Mouse (Mus musculus): Measurements from ENCODE around the gene Myrf.

The Myrf gene

GRCm38 (mm10) chr19:10231871-10232270 is 8.7 kb downstream of the Myrf start:
- TF ChIP-seq GATA4 (IDR thresholded peaks at IDR 0.05; ENCODE audit: insufficient replicate concordance, low read length): no peak

GRCm38 (mm10) chr19:10231016-10231415 is 9.5 kb downstream of the Myrf start:
- no peak for TF ChIP-seq GATA4 (IDR thresholded peaks at IDR 0.05; ENCODE audit: insufficient replicate concordance, low read length)

- TF ChIP-seq GATA4 (IDR thresholded peaks at IDR 0.05; ENCODE audit: insufficient replicate concordance, low read length): no peak
Measured at GRCm38 (mm10) chr19:10225767-10226166, 14.8 kb downstream of the Myrf start.

- TF ChIP-seq GATA4 (IDR thresholded peaks at IDR 0.05; ENCODE audit: insufficient replicate concordance, low read length): no peak
Measured at GRCm38 (mm10) chr19:10224637-10225453, 15.7 kb downstream of the Myrf start.

DNA sequence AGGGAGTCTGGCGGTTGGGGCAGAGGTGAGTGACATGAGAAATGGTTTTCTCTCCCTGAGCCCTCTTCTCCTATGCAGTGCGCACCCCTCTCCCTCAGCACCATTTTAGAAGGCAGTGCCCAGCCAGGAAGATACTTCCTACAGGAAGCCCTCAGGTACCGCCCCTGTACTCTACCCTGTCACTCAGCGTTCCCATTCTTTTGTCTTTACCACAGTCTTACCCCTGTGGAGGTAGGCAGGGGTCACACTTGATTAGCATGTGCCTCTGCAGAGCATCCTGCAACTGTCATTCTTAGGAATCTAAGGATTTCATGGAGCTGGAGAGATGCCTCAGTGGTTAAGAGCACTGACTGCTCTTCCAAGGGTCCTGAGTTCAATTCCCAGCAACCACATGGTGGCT is 17.0 kb downstream of the Myrf start:
- no peak for TF ChIP-seq GATA4 (IDR thresholded peaks at IDR 0.05; ENCODE audit: insufficient replicate concordance, low read length)

GRCm38 (mm10) chr19:10222656-10223055 is 17.9 kb downstream of the Myrf start:
- TF ChIP-seq GATA4 (IDR thresholded peaks at IDR 0.05; ENCODE audit: insufficient replicate concordance, low read length): no peak

DNA sequence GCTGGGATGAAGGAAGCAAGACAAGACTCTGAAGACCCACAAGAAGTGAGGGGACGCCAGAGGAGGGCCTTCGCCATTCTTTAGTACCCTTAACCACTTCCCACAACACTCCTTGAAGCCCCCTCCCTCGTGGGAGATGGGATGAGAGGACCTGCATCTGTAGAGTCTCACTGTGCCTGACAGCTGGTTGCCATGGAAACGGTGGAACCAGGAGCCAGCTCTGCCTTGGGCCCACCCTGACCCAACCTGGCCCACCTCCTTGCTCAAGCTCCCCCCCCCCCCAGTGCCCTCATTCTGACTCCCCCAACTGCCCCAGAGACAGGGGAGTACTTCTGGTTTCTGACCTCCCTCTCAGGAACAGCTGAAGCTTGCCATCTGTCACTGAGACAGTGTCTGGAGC is 19.0 kb downstream of the Myrf start:
- TF ChIP-seq GATA4 (IDR thresholded peaks at IDR 0.05; ENCODE audit: insufficient replicate concordance, low read length): no peak

DNA sequence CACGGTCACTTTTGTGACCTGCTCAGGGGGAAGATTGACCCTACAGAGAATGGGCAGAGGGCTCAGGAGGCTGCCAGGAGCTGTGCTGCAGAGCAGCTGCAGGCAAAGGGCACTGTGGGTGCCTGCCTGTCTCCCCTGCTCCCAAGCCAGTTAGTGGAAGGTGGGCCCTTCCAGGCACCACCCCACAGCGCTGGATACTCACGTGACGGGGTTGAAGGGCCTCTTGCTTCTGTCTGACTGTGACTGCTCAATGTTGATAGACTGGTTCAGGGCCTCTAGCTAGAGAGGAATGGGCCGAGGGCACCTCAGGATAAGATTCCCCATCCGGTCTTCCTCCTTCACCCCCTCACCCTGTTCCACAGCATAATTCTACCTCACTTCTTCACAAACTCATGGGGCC is 21.0 kb downstream of the Myrf start:
- no peak for TF ChIP-seq GATA4 (IDR thresholded peaks at IDR 0.05; ENCODE audit: insufficient replicate concordance, low read length)

- TF ChIP-seq GATA4 (IDR thresholded peaks at IDR 0.05; ENCODE audit: insufficient replicate concordance, low read length): no peak
Measured at GRCm38 (mm10) chr19:10219108-10219507, 21.4 kb downstream of the Myrf start.

DNA sequence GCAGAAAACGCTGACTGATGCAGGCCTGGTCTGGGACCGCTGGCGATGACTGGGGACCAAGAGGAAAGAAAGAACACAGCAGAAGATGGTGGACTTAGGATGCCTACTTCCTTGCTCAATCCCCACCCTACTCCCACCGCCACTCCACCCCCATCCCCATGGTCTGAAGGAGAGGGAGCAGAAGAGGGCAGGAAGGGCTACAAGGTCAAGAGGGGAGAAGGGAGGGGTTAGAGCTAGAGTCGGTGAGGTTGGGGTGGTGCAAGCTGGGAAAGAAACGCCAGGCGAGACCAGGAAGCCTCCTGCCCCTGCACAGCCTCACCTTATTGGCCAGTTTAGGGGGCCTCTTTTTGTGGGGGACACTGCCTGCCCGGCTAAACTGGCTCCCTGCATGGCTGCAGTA is 24.4 kb downstream of the Myrf start:
- TF ChIP-seq GATA4 (IDR thresholded peaks at IDR 0.05; ENCODE audit: insufficient replicate concordance, low read length): no peak

DNA sequence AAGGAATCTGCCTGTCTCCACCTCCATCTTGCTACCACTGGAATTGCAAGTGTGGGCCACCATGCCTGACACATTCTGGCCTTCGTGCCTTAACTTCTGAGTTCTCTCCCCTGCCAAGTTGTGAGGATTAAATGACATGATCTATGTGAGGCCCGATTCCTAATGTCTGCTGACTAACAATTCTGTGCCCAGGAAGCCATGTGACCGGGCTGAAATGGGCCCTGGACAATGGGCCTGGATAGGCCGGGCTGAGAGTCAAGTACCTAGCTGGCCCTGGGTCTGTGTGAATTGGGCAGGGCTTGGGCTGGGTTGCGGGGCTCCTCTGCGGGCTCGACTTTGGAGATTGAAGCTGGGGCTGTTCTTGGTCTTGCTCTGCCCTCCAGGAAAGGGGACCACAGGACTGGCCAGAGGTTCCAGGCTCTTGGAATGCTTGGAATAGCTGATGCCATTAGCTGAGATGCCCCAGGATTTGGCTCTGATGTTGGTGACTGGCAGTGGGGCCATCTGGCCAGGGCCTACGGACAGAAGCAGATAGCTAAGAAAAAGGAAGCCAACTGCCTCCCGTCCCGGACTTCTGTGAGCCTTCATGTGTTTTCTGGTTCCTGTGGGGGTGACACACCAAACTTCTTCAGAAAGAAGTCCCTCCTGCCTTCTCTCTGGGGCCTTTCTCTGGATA is 26.6 kb downstream of the Myrf start:
- no peak for TF ChIP-seq GATA4 (IDR thresholded peaks at IDR 0.05; ENCODE audit: insufficient replicate concordance, low read length)

GRCm38 (mm10) chr19:10210885-10211284 is 29.7 kb downstream of the Myrf start:
- no peak for TF ChIP-seq GATA4 (IDR thresholded peaks at IDR 0.05; ENCODE audit: insufficient replicate concordance, low read length)

DNA sequence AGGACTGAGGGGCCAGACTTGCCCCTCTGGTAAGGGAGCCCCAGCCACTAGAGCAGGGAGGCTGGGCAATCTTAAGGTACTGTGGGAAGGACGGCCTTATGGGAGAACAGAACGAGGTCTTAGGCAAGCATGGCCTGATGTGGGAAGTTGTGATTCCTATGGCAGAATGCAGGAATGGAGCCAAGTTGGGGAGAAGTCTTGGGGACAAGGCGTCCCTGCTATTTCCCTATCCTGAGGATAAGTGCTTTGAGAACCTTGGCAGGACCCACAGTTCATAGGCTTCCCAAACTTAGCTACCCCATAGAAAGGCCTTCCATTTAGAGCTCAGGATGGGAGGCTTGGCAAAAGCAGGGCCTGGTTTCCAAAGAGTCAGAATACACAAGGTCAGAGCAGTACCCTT is 31.7 kb downstream of the Myrf start:
- TF ChIP-seq GATA4 (IDR thresholded peaks at IDR 0.05; ENCODE audit: insufficient replicate concordance, low read length): no peak

DNA sequence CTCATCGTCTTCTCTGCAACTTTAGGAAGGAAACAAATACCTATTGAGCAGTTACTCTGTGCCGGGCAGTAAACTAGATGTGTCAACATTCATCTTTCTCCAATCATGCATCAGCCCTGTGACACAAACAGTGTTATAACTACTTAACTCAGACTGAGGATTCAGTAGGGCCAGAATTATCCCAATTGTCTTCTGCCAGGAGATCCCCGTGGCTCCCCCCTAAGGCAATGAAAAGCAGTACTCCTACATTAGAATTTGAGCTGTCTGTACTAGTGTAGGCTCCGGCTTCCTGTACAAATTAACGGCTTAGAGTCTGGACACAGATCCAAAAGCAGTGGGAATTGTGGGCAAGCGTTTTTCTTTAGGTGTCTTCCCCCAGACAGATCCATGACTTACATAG is 35.5 kb downstream of the Myrf start:
- TF ChIP-seq GATA4 (IDR thresholded peaks at IDR 0.05; ENCODE audit: insufficient replicate concordance, low read length): no peak

- TF ChIP-seq GATA4 (IDR thresholded peaks at IDR 0.05; ENCODE audit: insufficient replicate concordance, low read length): no peak
Measured at GRCm38 (mm10) chr19:10204616-10205001, 35.9 kb downstream of the Myrf start.

DNA sequence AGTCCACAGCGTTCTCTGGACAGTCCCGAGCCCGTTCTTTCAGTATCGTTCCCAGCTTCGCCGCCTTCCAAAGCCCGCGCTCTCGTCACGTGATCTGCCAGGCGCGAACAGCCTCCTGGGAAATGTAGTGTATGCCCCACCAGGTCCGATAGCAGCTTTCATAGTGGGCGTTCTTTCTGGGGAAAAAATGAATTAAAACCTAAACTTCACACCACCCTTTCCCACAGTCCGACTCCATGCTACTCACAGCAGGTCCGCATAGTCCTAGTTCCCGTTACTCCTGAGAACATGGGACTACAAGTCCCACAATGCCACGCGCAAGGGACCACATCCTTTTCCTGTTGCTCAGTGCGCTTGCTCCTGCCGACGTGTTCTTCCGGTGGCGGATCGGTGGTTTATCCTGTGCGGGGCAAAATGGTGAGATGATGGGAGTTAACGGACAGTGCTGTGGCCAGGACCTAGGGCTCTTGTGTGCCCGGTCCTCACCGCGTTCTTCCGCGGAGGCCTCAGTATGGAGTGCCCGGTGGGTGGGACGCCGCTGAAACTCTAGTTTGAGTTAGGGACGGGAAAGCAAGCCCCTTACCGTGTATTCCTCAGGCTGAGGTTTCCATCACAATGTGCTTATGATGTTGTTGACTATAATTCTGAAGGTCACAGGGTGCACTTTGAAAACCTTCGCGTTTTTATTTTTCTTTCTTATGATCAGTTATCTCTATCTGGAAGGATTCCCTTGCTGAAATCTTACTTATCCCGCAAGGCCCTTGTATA is 36.5 kb downstream of the Myrf start, which contains the start of the genes Tmem258 and Fen1:
Gene Tmem258, plus strand, starts transcription at position 167 of the 768 bp plus-strand sequence.
Gene Fen1, minus strand, starts transcription at position 322 of the 768 bp plus-strand sequence.
- no peak for TF ChIP-seq GATA4 (IDR thresholded peaks at IDR 0.05; ENCODE audit: insufficient replicate concordance, low read length)

Data from liver, adult (tissue).